Mouse (Mus musculus) limb, embryonic 12.5 days (tissue): ENCODE measurements around the gene Aida. TPM values are rescaled to one million over a fixed set of nuclear protein-coding genes. Genes with fewer than 3 reads are reported as not detected.

Source experiments
- ATAC-seq: fragments of 200-750 bp; cut with Nextera tagmentation; 2 replicates; pipeline ENCODE4 v1.8.0; 2017; ENCODE audit warnings: low read depth, moderate TSS enrichment; ENCODE audit not compliant: insufficient number of reproducible peaks, insufficient read depth, low FRiP score, low TSS enrichment
- H3K27ac ChIP-seq: fragments of 300-500 bp; sonication (generic); 2 replicates; pipeline ENCODE4 v1.5.1; 2016; ENCODE audit warnings: mild to moderate bottlenecking, moderate library complexity
- H3K27me3 ChIP-seq: fragments of 300-500 bp; sonication (generic); 2 replicates; pipeline ENCODE4 v1.6.1; 2016; ENCODE audit warnings: mild to moderate bottlenecking, moderate library complexity
- H3K36me3 ChIP-seq: fragments of 300-500 bp; sonication (generic); 2 replicates; pipeline ENCODE4 v1.6.1; 2016; ENCODE audit warnings: mild to moderate bottlenecking, moderate library complexity
- H3K4me1 ChIP-seq: fragments of 300-500 bp; sonication (generic); replicated peaks from 2 replicates; pipeline ENCODE4 v1.6.1; 2016
- H3K4me2 ChIP-seq: fragments of 300-500 bp; sonication (generic); 2 replicates; pipeline ENCODE4 v1.6.1; 2016; ENCODE audit warnings: mild to moderate bottlenecking, moderate library complexity
- H3K4me3 ChIP-seq: fragments of 300-500 bp; sonication (generic); replicated peaks from 2 replicates; pipeline ENCODE4 v1.5.1; 2016; ENCODE audit warnings: mild to moderate bottlenecking
- H3K9ac ChIP-seq: fragments of 300-500 bp; sonication (generic); replicated peaks from 2 replicates; pipeline ENCODE4 v1.6.1; 2016; ENCODE audit warnings: mild to moderate bottlenecking, moderate library complexity
- H3K9me3 ChIP-seq: fragments of 300-500 bp; sonication (generic); 2 replicates; pipeline ENCODE4 v1.6.1; 2016; ENCODE audit warnings: mild to moderate bottlenecking, moderate library complexity
- whole genome bisulfite sequencing: fragments of 180-500 bp; shearing (Covaris S2); methylation state at CpG from one replicate; pipeline ENCODE4 v1.1.7; 2016; 5-methylcytosine and 5-hydroxymethylcytosine counted together
- polyA plus RNA-seq: library from polyadenylated mRNA; unstranded; fragments of >200 nt; fragmentation: Nextera tagmentation; extraction: Ambion mirVana; gene quantifications from 2 replicates; pipeline ENCODE4 v1.2.1, GENCODE M21; 2016

Aida gene
- 63.7 and 71.1 TPM in 2 replicates for polyA plus RNA-seq

GRCm38 (mm10) chr1:183296465-183296864 lies at the start of gene Aida:
TSS of gene Aida (plus strand) at chr1:183296590.
- Histone ChIP-seq H3K9me3 (no peaks in the 10 kb centered on the region), H3K27me3 (no peaks in the 10 kb centered on the region), H3K36me3 (peaks cover 20% of the 10 kb centered on the region; the same call in 1 of the 2 replicates), H3K9ac (peak within 1 kb of the TSS; percentile 58), H3K4me2 (peak within 1 kb of the TSS; percentile 61), H3K4me1 (no peaks in the 10 kb centered on the region), H3K4me3 (peak within 1 kb of the TSS; percentile 50), H3K27ac (peak within 1 kb of the TSS; percentile 53; the same call in 1 of the 2 replicates)
- WGBS, result under 1% methylated on average over 26 of the region's 26 CpGs
- 0 out of 2 replicates have a peak, but pooled peaks have one; percentile 2 for ATAC-seq

- H3K4me2 ChIP-seq, result no peak overlapping the region
- 0 out of 2 replicates have a peak, but pooled peaks cover 7% of the 10 kb centered on the region for H3K4me1 ChIP-seq
- no peaks in the 10 kb centered on the region for H3K27me3 ChIP-seq
- no peak overlapping the region for H3K9ac ChIP-seq
- WGBS, result 34% methylated on average over 1 of the region's 1 CpGs
- H3K27ac ChIP-seq, result no peak overlapping the region
- no peak for ATAC-seq
- no peak overlapping the region for H3K4me3 ChIP-seq
- H3K9me3 ChIP-seq, result peaks cover 8% of the 10 kb centered on the region; the same call in 1 of the 2 replicates
- no peaks in the 10 kb centered on the region for H3K36me3 ChIP-seq
Observed at GRCm38 (mm10) chr1:183248144-183248543, 48.2 kb upstream of the Aida start.

GRCm38 (mm10) chr1:183250612-183251011 lies 45.8 kb upstream of the Aida start:
- no peaks in the 10 kb centered on the region for H3K36me3 ChIP-seq
- no peak overlapping the region for H3K4me3 ChIP-seq
- H3K4me2 ChIP-seq, result no peak overlapping the region
- WGBS, result 63% methylated on average over 4 of the region's 4 CpGs
- H3K27ac ChIP-seq, result no peak overlapping the region
- no peaks in the 10 kb centered on the region for H3K9me3 ChIP-seq
- no peak for ATAC-seq
- H3K9ac ChIP-seq, result no peak overlapping the region
- H3K27me3 ChIP-seq, result no peaks in the 10 kb centered on the region
- H3K4me1 ChIP-seq, result 0 out of 2 replicates have a peak, but pooled peaks cover 7% of the 10 kb centered on the region

GRCm38 (mm10) chr1:183251818-183252217 lies 44.6 kb upstream of the Aida start:
- Histone ChIP-seq H3K9ac (no peak overlapping the region), H3K4me2 (no peak overlapping the region), H3K4me1 (0 out of 2 replicates have a peak, but pooled peaks cover 7% of the 10 kb centered on the region), H3K27me3 (no peaks in the 10 kb centered on the region), H3K9me3 (no peaks in the 10 kb centered on the region), H3K36me3 (no peaks in the 10 kb centered on the region), H3K4me3 (no peak overlapping the region), H3K27ac (no peak overlapping the region)
- ATAC-seq, result no peak
- 80% methylated on average over 2 of the region's 2 CpGs for WGBS

- WGBS, result 61% methylated on average over 10 of the region's 10 CpGs
- ATAC-seq, result no peak
- no peak overlapping the region for H3K27ac ChIP-seq
Observed at GRCm38 (mm10) chr1:183252574-183252973, 43.8 kb upstream of the Aida start.

GRCm38 (mm10) chr1:183264145-183265008 lies 32.0 kb upstream of the Aida start:
- no peak for ATAC-seq
- no peaks in the 10 kb centered on the region for H3K27me3 ChIP-seq
- H3K27ac ChIP-seq, result no peak overlapping the region
- H3K4me2 ChIP-seq, result no peak overlapping the region
- H3K4me3 ChIP-seq, result no peak overlapping the region
- H3K9me3 ChIP-seq, result no peaks in the 10 kb centered on the region
- peaks cover 4% of the 10 kb centered on the region; the same call in 1 of the 2 replicates for H3K4me1 ChIP-seq
- 81% methylated on average over 13 of the region's 13 CpGs for WGBS
- H3K9ac ChIP-seq, result no peak overlapping the region
- H3K36me3 ChIP-seq, result no peaks in the 10 kb centered on the region

More at GRCm38 (mm10) chr1:183252574-183252973, 43.8 kb upstream of the Aida start:
- Histone ChIP-seq H3K9me3 (no peaks in the 10 kb centered on the region), H3K27me3 (no peaks in the 10 kb centered on the region), H3K4me2 (no peak overlapping the region), H3K4me1 (0 out of 2 replicates have a peak, but pooled peaks cover 7% of the 10 kb centered on the region), H3K4me3 (no peak overlapping the region), H3K36me3 (no peaks in the 10 kb centered on the region), H3K9ac (no peak overlapping the region)

GRCm38 (mm10) chr1:183265921-183266467 lies 30.4 kb upstream of the Aida start:
- ATAC-seq, result no peak
- H3K4me3 ChIP-seq, result no peak overlapping the region
- H3K36me3 ChIP-seq, result no peaks in the 10 kb centered on the region
- no peaks in the 10 kb centered on the region for H3K27me3 ChIP-seq
- peaks cover 4% of the 10 kb centered on the region; the same call in 1 of the 2 replicates for H3K4me1 ChIP-seq
- H3K9ac ChIP-seq, result no peak overlapping the region
- no peak overlapping the region for H3K27ac ChIP-seq
- no peak overlapping the region for H3K4me2 ChIP-seq
- 0 out of 2 replicates have a peak, but pooled peaks cover 3% of the 10 kb centered on the region for H3K9me3 ChIP-seq
- 59% methylated on average over 14 of the region's 14 CpGs for WGBS

GRCm38 (mm10) chr1:183267666-183268065 lies 28.7 kb upstream of the Aida start:
- Histone ChIP-seq H3K9me3 (0 out of 2 replicates have a peak, but pooled peaks cover 3% of the 10 kb centered on the region), H3K36me3 (no peaks in the 10 kb centered on the region), H3K27ac (no peak overlapping the region), H3K4me3 (no peak overlapping the region), H3K9ac (no peak overlapping the region), H3K4me2 (no peak overlapping the region), H3K4me1 (peaks cover 4% of the 10 kb centered on the region; the same call in 1 of the 2 replicates), H3K27me3 (no peaks in the 10 kb centered on the region)
- ATAC-seq, result no peak
- 77% methylated on average over 6 of the region's 6 CpGs for WGBS

- 0 out of 2 replicates have a peak, but pooled peaks cover 3% of the 10 kb centered on the region for H3K9me3 ChIP-seq
- H3K27ac ChIP-seq, result no peak overlapping the region
- no peaks in the 10 kb centered on the region for H3K4me1 ChIP-seq
- no peak for ATAC-seq
- H3K27me3 ChIP-seq, result no peaks in the 10 kb centered on the region
- no peak overlapping the region for H3K9ac ChIP-seq
- no peak overlapping the region for H3K4me2 ChIP-seq
- H3K4me3 ChIP-seq, result no peak overlapping the region
- WGBS, result 64% methylated on average over 10 of the region's 10 CpGs
- H3K36me3 ChIP-seq, result peaks cover 13% of the 10 kb centered on the region
Observed at GRCm38 (mm10) chr1:183272867-183273818, 23.2 kb upstream of the Aida start.

GRCm38 (mm10) chr1:183274385-183274784 lies 22.0 kb upstream of the Aida start:
- Histone ChIP-seq H3K27me3 (no peaks in the 10 kb centered on the region), H3K9me3 (0 out of 2 replicates have a peak, but pooled peaks cover 3% of the 10 kb centered on the region), H3K4me2 (no peak overlapping the region), H3K27ac (no peak overlapping the region), H3K9ac (no peak overlapping the region), H3K4me1 (no peaks in the 10 kb centered on the region), H3K4me3 (no peak overlapping the region), H3K36me3 (peaks cover 22% of the 10 kb centered on the region)
- WGBS, result 65% methylated on average over 3 of the region's 3 CpGs
- no peak for ATAC-seq
